Mouse (Mus musculus): ENCODE results near the gene Mlkl.
"Not testable (repeated sequence)": the region's sequence is repeated elsewhere in the genome, so short reads cannot be mapped to it uniquely, and the experiment has no call there.

Gene Mlkl

DNA sequence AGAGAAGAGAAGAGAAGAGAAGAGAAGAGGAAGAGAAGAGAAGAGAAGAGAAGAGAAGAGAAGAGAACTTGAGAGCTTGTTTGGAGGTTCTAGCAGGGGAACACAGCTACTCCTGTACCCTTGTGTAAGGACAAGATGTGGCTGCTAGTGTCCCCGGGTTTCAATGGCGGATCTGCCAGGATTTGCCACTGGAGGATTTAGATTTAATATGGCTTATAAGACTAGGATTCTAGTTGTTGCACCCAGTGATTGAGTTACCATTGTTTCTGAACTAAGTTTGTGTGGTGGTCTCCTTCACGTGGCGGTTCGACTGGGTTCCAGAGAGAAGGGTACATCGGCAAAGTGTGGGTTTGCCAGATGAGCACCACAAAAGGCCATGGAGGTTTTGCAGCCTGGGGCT is 24.0 kb downstream of the Mlkl start:
- CTCF ChIA-PET: not testable (repeated sequence)

DNA sequence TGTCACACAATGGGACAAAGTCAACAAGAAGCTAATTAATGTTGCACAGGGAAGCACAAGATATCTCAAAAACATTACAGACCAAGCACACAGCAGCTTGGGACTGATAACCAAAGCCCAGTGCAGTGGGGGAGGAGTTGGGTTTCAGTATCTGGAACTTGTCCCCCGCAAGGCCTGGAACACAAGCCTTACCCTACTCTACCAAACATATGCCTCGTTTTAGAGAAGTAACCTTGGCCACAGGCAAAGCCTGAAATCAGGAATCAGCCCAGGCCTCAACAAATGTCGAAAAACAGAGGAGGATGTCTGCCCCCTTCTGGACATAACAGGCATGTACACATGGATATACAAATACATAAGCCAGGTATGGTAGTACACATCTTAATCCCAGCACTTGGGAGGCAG is 25.2 kb downstream of the Mlkl start:
- CTCF ChIA-PET: no interaction called here

DNA sequence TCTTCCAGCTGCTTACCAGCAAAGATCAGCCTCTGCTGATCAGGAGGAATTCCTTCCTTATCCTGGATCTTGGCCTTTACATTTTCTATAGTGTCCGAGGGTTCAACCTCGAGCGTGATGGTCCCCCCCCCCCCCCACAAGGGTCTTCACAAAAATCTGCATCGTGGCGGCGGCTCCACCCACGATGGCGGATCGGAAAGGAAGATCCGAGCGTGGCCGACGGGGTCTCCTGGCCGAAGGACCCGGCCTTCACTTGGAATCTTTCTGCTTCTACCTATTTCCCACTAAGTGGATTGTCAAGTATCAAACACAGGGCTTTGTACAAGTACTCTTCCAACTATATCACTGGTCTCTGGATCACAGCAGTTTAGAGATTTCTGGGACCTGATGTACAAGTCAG is 28.0 kb downstream of the Mlkl start:
- CTCF ChIA-PET: not testable (repeated sequence)

DNA sequence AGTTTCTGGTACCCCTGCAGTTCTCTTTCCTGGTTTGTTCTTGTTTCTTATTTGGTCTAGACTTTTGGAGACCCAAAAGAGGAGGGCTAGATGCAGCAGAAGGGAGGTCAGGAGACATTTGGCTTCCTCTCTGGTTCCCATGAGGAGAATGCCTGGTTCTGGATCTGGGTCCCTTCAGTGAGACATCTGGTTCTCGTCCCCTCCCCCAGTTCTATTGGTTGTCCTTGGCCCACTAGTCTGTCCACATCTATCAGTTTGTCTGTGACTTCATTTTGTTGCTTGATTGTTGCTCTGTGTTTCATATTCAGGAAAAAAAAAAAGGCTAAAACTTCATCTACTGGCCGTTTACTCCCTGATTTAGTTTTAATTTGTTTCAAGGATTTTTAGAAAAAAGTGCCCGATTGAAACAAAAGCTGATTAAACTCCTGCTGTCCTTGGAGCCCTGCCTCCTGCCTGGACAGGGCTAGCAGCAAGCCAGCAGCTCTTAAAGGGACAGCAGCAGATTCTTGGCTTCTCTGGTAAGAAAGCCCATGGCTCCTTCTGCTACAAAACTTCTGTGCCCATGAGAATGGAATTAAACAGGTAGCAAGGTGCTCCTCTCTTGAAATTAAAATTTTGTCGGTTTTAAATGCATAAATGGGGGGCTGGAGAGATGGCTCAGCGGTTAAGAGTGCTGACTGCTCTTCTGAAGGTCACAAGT is 32.8 kb downstream of the Mlkl start:
- CTCF ChIA-PET: no interaction called here

GRCm38 (mm10) chr8:111304359-111304758 is 33.6 kb downstream of the Mlkl start:
- CTCF ChIA-PET: interaction anchor here (0.6 kb wide), 1 partner anchor 114 kb away, joined by 4 read pairs; no protein-coding TSS in a partner anchor

DNA sequence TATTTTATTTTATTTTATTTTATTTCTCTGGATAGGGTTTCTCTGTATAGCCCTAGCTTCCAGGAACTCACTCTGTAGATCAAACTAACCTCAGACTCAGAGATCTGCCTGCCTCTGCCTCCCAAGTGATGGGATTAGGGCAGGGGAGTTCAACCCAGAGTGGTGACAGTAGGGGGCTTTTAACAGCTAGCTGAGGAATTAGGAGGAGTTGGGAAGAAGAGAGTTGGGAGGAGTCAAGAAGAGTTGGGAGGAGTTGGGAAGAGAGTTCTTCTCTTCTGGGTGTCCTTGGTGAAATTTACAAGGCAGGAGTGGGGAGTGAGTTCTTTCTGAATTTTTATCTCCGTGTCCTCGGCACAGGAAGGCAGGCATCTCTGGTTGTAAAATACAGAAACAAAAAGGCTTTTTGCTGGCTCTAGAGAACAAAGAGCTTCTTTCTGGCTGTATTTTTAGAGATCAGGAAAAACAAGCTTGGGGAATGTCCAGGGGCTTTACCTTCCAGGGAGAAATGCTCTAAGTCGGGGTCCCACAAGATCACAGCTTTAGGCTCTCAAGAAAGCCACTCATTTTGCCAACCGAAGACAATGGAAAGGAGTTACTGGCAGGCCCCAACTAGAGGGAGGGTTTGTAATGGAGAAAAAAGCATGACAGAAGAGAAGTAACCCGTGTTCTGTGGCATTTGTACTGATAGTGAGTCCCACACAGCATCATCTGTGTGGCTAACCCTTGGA is 34.7 kb downstream of the Mlkl start:
- CTCF ChIA-PET: interaction anchor here (0.6 kb wide), 1 partner anchor 555 kb away, joined by 4 read pairs; no protein-coding TSS in a partner anchor

DNA sequence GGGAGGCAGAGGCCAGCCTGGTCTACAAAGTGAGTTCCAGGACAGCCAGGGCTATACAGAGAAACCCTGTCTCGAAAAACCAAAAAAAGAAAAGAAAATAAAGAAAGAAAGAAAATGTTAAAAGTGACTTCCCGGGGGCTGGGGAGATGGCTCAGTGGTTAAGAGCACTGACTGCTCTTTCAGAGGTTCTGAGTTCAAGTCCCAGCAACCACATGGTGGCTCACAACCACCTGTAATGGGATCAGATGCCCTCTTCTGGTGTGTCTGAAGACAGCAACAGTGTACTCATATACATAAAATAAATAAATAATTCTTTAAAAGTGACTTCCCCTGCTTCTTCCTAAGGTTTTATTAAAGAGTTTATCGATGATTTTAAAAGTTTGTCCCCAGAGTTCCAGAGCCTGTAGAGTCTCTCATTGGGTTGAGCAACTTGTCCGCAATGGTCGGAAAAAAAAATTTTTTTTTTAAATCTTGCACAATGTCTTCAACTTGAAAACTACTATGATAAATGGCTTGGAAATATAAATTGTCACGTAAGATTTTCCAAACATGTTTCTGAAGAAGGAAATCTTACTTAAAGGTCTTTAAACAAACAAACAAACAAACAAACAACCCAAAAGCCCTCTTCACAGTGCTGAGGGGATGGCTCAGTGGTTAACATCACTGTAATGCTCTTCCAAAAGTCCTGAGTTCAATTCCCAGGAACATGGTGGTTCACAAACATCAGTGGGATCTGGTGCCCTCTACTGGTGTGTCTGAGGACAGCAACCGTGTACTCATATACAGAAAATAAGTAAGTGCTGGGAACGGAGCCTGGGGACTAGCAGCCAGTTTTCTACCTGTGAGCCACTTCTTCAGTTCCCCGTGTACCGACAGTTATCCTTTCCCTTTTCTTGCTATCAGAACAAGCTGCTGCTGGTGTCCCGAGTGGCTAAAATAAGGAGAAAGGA is 37.1 kb downstream of the Mlkl start:
- CTCF ChIA-PET: interaction anchor here (0.9 kb wide), 1 partner anchor 118 kb away, joined by 3 read pairs; no protein-coding TSS in a partner anchor

DNA sequence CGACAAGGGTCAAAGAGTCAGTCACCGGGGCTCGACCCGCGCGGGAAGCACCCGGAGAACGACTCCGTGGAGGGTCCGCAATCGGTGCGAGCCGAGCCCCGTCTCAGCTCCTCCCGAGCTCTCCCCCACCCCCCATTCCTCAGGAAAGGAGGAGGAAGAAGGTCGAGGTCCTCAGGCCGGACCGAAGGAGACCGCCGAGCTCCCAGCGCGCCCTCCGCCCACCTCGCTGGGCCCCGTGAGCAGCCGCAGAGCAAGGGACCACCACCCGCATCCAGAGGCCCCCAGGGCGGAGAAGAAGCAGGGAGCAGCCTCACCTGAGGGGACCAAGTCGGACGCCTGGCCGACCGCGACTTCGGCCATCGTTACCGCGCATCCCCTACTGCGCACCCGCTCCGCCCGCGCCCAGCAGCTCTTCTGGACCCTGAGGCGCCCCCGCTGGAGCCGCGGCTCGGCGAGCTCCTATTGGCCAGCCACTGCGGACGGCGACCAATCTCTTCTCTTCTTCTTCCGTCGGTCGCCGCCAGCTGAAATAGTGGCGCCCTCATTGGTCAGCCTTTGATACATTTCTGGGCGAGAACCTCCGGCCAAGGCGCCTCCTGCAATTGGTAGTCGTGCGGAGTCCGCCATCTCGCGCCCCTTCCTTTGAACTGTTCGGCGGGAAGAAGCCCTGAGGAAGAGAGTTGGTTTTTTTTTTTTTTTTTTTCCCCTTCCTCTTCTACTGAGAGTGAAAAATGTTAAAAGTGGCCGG is 38.0 kb downstream of the Mlkl start, which contains the start of gene Rfwd3:
Gene Rfwd3 (minus strand): TSS at position 402 of the 748 bp plus-strand sequence.
- CTCF ChIA-PET: no interaction called here

DNA sequence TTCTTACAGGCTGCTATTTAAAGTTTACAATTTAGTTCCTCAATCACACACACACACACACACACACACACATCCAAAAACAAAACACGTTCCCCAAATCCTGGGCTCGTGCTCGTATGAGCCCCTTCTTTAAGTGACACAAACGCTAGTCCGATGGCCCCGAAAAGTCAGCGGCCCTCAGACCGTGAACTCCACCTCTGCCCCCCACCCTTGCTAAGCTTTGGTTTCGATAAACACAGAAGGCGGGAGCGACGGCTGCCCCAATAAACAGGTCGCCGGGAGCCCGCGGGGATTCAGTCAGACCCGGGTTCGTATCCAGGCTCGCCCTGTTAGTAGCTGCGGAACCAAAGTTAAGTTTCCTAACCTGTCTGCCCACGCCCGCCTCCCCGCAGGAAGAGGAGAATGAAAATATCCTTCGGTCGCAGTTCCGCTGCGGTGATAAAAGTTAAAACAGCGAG is 38.6 kb downstream of the Mlkl start:
- CTCF ChIA-PET: interaction anchor here (0.6 kb wide), 1 partner anchor 116 kb away, joined by 3 read pairs; no protein-coding TSS in a partner anchor

- CTCF ChIA-PET: no interaction called here
Measured at GRCm38 (mm10) chr8:111298011-111298410, 40.0 kb downstream of the Mlkl start.

- CTCF ChIA-PET: no interaction called here
Measured at GRCm38 (mm10) chr8:111291733-111292132, 46.2 kb downstream of the Mlkl start.

- CTCF ChIA-PET: no interaction called here
Measured at GRCm38 (mm10) chr8:111290586-111290985, 47.4 kb downstream of the Mlkl start.

DNA sequence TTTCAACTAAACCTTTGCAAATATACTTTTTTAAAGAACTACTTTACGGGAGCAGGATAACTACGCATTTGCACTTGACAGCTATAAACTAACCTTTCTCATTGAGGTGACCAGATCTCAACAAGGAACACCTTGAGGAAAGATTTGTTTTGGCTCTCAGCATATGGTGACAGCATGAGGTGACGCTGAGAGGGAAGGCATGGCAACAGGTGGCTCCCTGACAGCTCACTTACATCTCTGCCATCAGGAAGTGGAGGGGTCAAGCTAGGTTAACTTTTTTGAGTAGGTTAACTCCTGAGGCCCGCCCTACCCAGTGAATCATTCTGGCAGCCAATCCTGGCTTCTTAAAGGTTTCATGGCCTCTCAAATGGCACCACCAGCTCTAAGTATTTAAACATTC is 52.4 kb downstream of the Mlkl start:
- CTCF ChIA-PET: no interaction called here

GRCm38 (mm10) chr8:111282093-111282492 is 55.9 kb downstream of the Mlkl start:
- CTCF ChIA-PET: no interaction called here

- CTCF ChIA-PET: interaction anchor here (0.7 kb wide), 1 partner anchor 77 kb away, joined by 10 read pairs; no protein-coding TSS in a partner anchor
Measured at GRCm38 (mm10) chr8:111268277-111268676, 69.7 kb downstream of the Mlkl start.

DNA sequence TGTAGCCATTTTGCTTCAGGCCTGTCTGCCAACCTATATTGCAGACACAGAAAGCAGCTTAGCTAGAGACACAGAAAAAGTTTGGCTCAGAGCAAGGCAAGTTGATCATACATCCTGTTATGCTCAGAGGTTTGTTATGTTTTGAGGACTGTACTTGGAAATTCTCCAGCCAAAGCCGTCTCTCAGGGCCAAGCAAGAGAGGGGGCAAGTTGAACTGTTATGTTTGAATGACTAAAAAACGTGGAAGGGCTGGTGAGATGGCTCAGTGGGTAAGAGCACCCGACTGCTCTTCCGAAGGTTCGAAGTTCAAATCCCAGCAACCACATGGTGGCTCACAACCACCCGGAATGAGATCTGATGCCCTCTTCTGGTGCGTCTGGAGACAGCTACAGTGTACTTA is 71.8 kb downstream of the Mlkl start:
- CTCF ChIA-PET: not testable (repeated sequence)

DNA sequence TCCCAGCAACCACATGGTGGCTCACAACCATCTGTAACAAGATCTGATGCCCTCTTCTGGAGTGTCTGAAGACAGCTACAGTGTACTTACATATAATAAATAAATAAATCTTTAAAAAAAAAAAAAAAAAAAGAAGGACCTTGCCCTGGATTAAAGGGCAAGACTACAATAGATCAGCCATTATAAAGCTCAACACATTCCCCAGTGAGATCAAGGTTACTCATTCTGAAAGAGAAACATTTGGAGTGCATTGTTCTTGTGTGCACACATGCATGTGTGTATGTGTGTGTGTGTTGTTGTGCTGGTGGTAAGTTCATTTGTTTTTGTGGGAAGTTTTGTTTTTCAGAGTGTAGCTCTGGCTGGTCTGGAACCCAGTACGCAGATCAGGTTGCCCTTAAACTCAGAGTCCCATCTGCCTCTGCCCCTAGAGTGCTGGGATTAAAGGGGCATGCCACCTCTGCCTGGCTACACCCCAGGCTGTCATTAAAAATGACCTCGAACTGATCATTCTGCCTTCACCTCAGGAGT is 73.2 kb downstream of the Mlkl start:
- CTCF ChIA-PET: no interaction called here

DNA sequence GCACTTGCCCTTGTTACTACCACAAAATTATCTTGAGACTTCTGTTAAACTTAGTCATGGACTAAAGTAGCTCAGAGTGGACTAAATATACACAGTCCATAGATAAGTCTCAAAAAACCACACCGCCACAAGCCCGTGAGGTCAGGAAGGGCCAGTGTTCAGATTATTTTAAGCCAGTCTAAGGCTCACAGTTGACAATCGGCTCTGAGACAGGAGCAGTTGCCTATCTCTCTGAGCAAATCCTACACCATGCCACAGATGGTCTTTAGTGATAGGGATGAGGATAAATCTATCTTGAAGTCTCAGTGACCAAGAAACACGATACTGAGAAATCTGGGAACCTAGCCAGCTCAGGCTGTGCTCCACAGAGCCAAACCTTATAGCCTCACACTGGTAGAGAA is 76.0 kb downstream of the Mlkl start:
- CTCF ChIA-PET: interaction anchor here (0.6 to 0.7 kb wide), 2 partner anchors 79 to 591 kb away, joined by 14 to 16 read pairs; no protein-coding TSS in a partner anchor

Data from spleen, embryonic (tissue).